Mouse (Mus musculus): ENCODE results near the gene Pnmal2. TPM values are rescaled to one million over a fixed set of nuclear protein-coding genes. Genes with fewer than 3 reads are reported as not detected.
A peak's percentile ranks its signal among the peaks of the same experiment; 100 is the strongest.

The Pnmal2 gene
- polyA plus RNA-seq (2014; fragmentation: Nextera tagmentation; extraction: Ambion mirVana), result 68.1 and 92.1 TPM in 2 replicates

- H3K27ac ChIP-seq (ENCODE audit: low read depth, low read length), result peak within 1 kb of the TSS; percentile 94
- peak; percentile 90 for ATAC-seq (ENCODE audit: low read depth)
- peak within 1 kb of the TSS; percentile 86 for H3K9ac ChIP-seq (replicated peaks; ENCODE audit: low read depth, low read length)
- no peaks in the 10 kb centered on the region for H3K27me3 ChIP-seq (ENCODE audit: control insufficient read depth, insufficient read depth, low read length)
- H3K9me3 ChIP-seq (ENCODE audit: control insufficient read depth, low read length), result no peaks in the 10 kb centered on the region
- 8% methylated on average over 36 of the region's 36 CpGs for WGBS
- H3K4me2 ChIP-seq (ENCODE audit: low read depth, low read length), result peak within 1 kb of the TSS; percentile 98
- peaks cover 36% of the 10 kb centered on the region for H3K4me1 ChIP-seq (ENCODE audit: control insufficient read depth, insufficient read depth, low read length)
- H3K4me3 ChIP-seq (ENCODE audit: low read depth, low read length), result peak within 1 kb of the TSS; percentile 75
- H3K36me3 ChIP-seq (ENCODE audit: control insufficient read depth, insufficient read depth, low read length), result no peaks in the 10 kb centered on the region
Observed at GRCm38 (mm10) chr7:16944061-16944807, at the start of gene Pnmal2. TSS of gene Pnmal2 (plus strand) at chr7:16944682.

GRCm38 (mm10) chr7:16895000-16895399 is 49.5 kb upstream of the Pnmal2 start:
- peaks cover 11% of the 10 kb centered on the region; the same call in 1 of the 2 replicates for H3K4me1 ChIP-seq (ENCODE audit: control insufficient read depth, insufficient read depth, low read length)
- H3K27me3 ChIP-seq (ENCODE audit: control insufficient read depth, insufficient read depth, low read length), result peaks cover 8% of the 10 kb centered on the region
- no peak overlapping the region for H3K27ac ChIP-seq (ENCODE audit: low read depth, low read length)
- H3K9me3 ChIP-seq (ENCODE audit: control insufficient read depth, low read length), result no peaks in the 10 kb centered on the region
- ATAC-seq (ENCODE audit: low read depth), result peak; percentile 12
- no peak overlapping the region for H3K9ac ChIP-seq (replicated peaks; ENCODE audit: low read depth, low read length)
- no peaks in the 10 kb centered on the region for H3K36me3 ChIP-seq (ENCODE audit: control insufficient read depth, insufficient read depth, low read length)
- H3K4me3 ChIP-seq (ENCODE audit: low read depth, low read length), result peak overlapping the region; percentile 16; the same call in 1 of the 2 replicates
- H3K4me2 ChIP-seq (ENCODE audit: low read depth, low read length), result peak overlapping the region; percentile 47
- WGBS, result under 1% methylated on average over 23 of the region's 24 CpGs

- H3K36me3 ChIP-seq (ENCODE audit: control insufficient read depth, insufficient read depth, low read length), result no peaks in the 10 kb centered on the region
- no peak overlapping the region for H3K9ac ChIP-seq (replicated peaks; ENCODE audit: low read depth, low read length)
- peaks cover 5% of the 10 kb centered on the region; the same call in 1 of the 2 replicates for H3K27me3 ChIP-seq (ENCODE audit: control insufficient read depth, insufficient read depth, low read length)
- peaks cover 11% of the 10 kb centered on the region; the same call in 1 of the 2 replicates for H3K4me1 ChIP-seq (ENCODE audit: control insufficient read depth, insufficient read depth, low read length)
- H3K4me2 ChIP-seq (ENCODE audit: low read depth, low read length), result peak overlapping the region; percentile 47
- ATAC-seq (ENCODE audit: low read depth), result no peak
- 24% methylated on average over 10 of the region's 10 CpGs for WGBS
- H3K4me3 ChIP-seq (ENCODE audit: low read depth, low read length), result no peak overlapping the region; the same call in 1 of the 2 replicates
- H3K27ac ChIP-seq (ENCODE audit: low read depth, low read length), result no peak overlapping the region
- no peaks in the 10 kb centered on the region for H3K9me3 ChIP-seq (ENCODE audit: control insufficient read depth, low read length)
Observed at GRCm38 (mm10) chr7:16895511-16895910, 49.0 kb upstream of the Pnmal2 start.

- 0 out of 2 replicates have a peak, but pooled peaks have one; percentile 19 for ATAC-seq (ENCODE audit: low read depth)
- no peak overlapping the region for H3K9ac ChIP-seq (replicated peaks; ENCODE audit: low read depth, low read length)
- H3K4me3 ChIP-seq (ENCODE audit: low read depth, low read length), result no peak overlapping the region
- H3K4me1 ChIP-seq (ENCODE audit: control insufficient read depth, insufficient read depth, low read length), result no peaks in the 10 kb centered on the region; the same call in 1 of the 2 replicates
- H3K4me2 ChIP-seq (ENCODE audit: low read depth, low read length), result no peak overlapping the region
- no peaks in the 10 kb centered on the region for H3K9me3 ChIP-seq (ENCODE audit: control insufficient read depth, low read length)
- no peak overlapping the region for H3K27ac ChIP-seq (ENCODE audit: low read depth, low read length)
- H3K36me3 ChIP-seq (ENCODE audit: control insufficient read depth, insufficient read depth, low read length), result no peaks in the 10 kb centered on the region
- no peaks in the 10 kb centered on the region for H3K27me3 ChIP-seq (ENCODE audit: control insufficient read depth, insufficient read depth, low read length)
- WGBS, result 10% methylated on average over 5 of the region's 5 CpGs
Observed at GRCm38 (mm10) chr7:16900526-16900925, 44.0 kb upstream of the Pnmal2 start.

- ATAC-seq (ENCODE audit: low read depth), result no peak
- Histone ChIP-seq H3K27me3 (ENCODE audit: control insufficient read depth, insufficient read depth, low read length) (no peaks in the 10 kb centered on the region), H3K9ac (replicated peaks; ENCODE audit: low read depth, low read length) (no peak overlapping the region), H3K36me3 (ENCODE audit: control insufficient read depth, insufficient read depth, low read length) (no peaks in the 10 kb centered on the region), H3K4me2 (ENCODE audit: low read depth, low read length) (no peak overlapping the region), H3K4me3 (ENCODE audit: low read depth, low read length) (no peak overlapping the region), H3K9me3 (ENCODE audit: control insufficient read depth, low read length) (no peaks in the 10 kb centered on the region), H3K4me1 (ENCODE audit: control insufficient read depth, insufficient read depth, low read length) (no peaks in the 10 kb centered on the region; the same call in 1 of the 2 replicates), H3K27ac (ENCODE audit: low read depth, low read length) (no peak overlapping the region)
- 84% methylated on average over 2 of the region's 2 CpGs for WGBS
Observed at GRCm38 (mm10) chr7:16903439-16903955, 41.0 kb upstream of the Pnmal2 start.

GRCm38 (mm10) chr7:16904120-16904675 is 40.3 kb upstream of the Pnmal2 start:
- Histone ChIP-seq H3K27ac (ENCODE audit: low read depth, low read length) (no peak overlapping the region), H3K9me3 (ENCODE audit: control insufficient read depth, low read length) (no peaks in the 10 kb centered on the region), H3K4me1 (ENCODE audit: control insufficient read depth, insufficient read depth, low read length) (no peaks in the 10 kb centered on the region; the same call in 1 of the 2 replicates), H3K36me3 (ENCODE audit: control insufficient read depth, insufficient read depth, low read length) (no peaks in the 10 kb centered on the region), H3K9ac (replicated peaks; ENCODE audit: low read depth, low read length) (no peak overlapping the region), H3K4me2 (ENCODE audit: low read depth, low read length) (no peak overlapping the region), H3K4me3 (ENCODE audit: low read depth, low read length) (no peak overlapping the region), H3K27me3 (ENCODE audit: control insufficient read depth, insufficient read depth, low read length) (no peaks in the 10 kb centered on the region)
- ATAC-seq (ENCODE audit: low read depth), result no peak
- 54% methylated on average over 8 of the region's 10 CpGs for WGBS

- no peaks in the 10 kb centered on the region; the same call in 1 of the 2 replicates for H3K4me1 ChIP-seq (ENCODE audit: control insufficient read depth, insufficient read depth, low read length)
- H3K4me3 ChIP-seq (ENCODE audit: low read depth, low read length), result no peak overlapping the region
- no peaks in the 10 kb centered on the region for H3K27me3 ChIP-seq (ENCODE audit: control insufficient read depth, insufficient read depth, low read length)
- H3K4me2 ChIP-seq (ENCODE audit: low read depth, low read length), result no peak overlapping the region
- no peak for ATAC-seq (ENCODE audit: low read depth)
- no peaks in the 10 kb centered on the region for H3K9me3 ChIP-seq (ENCODE audit: control insufficient read depth, low read length)
- H3K9ac ChIP-seq (replicated peaks; ENCODE audit: low read depth, low read length), result no peak overlapping the region
- no peaks in the 10 kb centered on the region for H3K36me3 ChIP-seq (ENCODE audit: control insufficient read depth, insufficient read depth, low read length)
- 54% methylated on average over 9 of the region's 9 CpGs for WGBS
- no peak overlapping the region for H3K27ac ChIP-seq (ENCODE audit: low read depth, low read length)
Observed at GRCm38 (mm10) chr7:16905491-16906021, 38.9 kb upstream of the Pnmal2 start.

- H3K36me3 ChIP-seq (ENCODE audit: control insufficient read depth, insufficient read depth, low read length), result no peaks in the 10 kb centered on the region
- no peak within 1 kb of the TSS for H3K4me2 ChIP-seq (ENCODE audit: low read depth, low read length)
- no peaks in the 10 kb centered on the region for H3K9me3 ChIP-seq (ENCODE audit: control insufficient read depth, low read length)
- H3K4me3 ChIP-seq (ENCODE audit: low read depth, low read length), result no peak within 1 kb of the TSS
- no peak for ATAC-seq (ENCODE audit: low read depth)
- no peak within 1 kb of the TSS for H3K27ac ChIP-seq (ENCODE audit: low read depth, low read length)
- no peaks in the 10 kb centered on the region for H3K4me1 ChIP-seq (ENCODE audit: control insufficient read depth, insufficient read depth, low read length)
- 0 out of 2 replicates have a peak within 1 kb of the TSS, but pooled peaks have one; percentile 8 for H3K9ac ChIP-seq (replicated peaks; ENCODE audit: low read depth, low read length)
- no peaks in the 10 kb centered on the region for H3K27me3 ChIP-seq (ENCODE audit: control insufficient read depth, insufficient read depth, low read length)
- WGBS, result 15% methylated on average over 6 of the region's 6 CpGs
Observed at GRCm38 (mm10) chr7:16906281-16906680, 38.2 kb upstream of the Pnmal2 start, which contains the start of gene Ptgir. TSS of gene Ptgir (plus strand) at chr7:16906490.
